Mouse (Mus musculus): Measurements from ENCODE around the gene Ccdc71. TPM values are rescaled to one million over a fixed set of nuclear protein-coding genes. Genes with fewer than 3 reads are reported as not detected.

The Ccdc71 gene
- polyA plus RNA-seq, 1 experiment from 2014 or later, result 49.9 TPM

GRCm38 (mm10) chr9:108499231-108499630 is 38.9 kb downstream of the Ccdc71 start:
- no peaks in the 10 kb centered on the region for H3K27me3 ChIP-seq (ENCODE audit: control insufficient read depth, insufficient read depth, low read length)
- WGBS, result 94% methylated on average over 7 of the region's 7 CpGs
- H3K4me1 ChIP-seq (ENCODE audit: control insufficient read depth, insufficient read depth, low read length), result no peaks in the 10 kb centered on the region
- H3K27ac ChIP-seq (ENCODE audit: low read length), result no peak overlapping the region
- no peak overlapping the region for H3K4me2 ChIP-seq (replicated peaks; ENCODE audit: low read depth, low read length)
- H3K9ac ChIP-seq (replicated peaks; ENCODE audit: low read depth, low read length), result no peak overlapping the region
- ATAC-seq (ENCODE audit: insufficient number of reproducible peaks, insufficient read depth, low FRiP score, low read depth), result no peak
- H3K4me3 ChIP-seq (ENCODE audit: low read depth, low read length), result no peak overlapping the region
- peaks cover 84% of the 10 kb centered on the region for H3K36me3 ChIP-seq (ENCODE audit: control insufficient read depth, insufficient read depth, low read length)
- H3K9me3 ChIP-seq (ENCODE audit: control insufficient read depth, low read depth, low read length), result no peaks in the 10 kb centered on the region

- Histone ChIP-seq H3K27ac (ENCODE audit: low read length) (no peak overlapping the region), H3K9ac (replicated peaks; ENCODE audit: low read depth, low read length) (no peak overlapping the region), H3K36me3 (ENCODE audit: control insufficient read depth, insufficient read depth, low read length) (peaks cover 77% of the 10 kb centered on the region), H3K9me3 (ENCODE audit: control insufficient read depth, low read depth, low read length) (no peaks in the 10 kb centered on the region), H3K4me2 (replicated peaks; ENCODE audit: low read depth, low read length) (no peak overlapping the region), H3K4me3 (ENCODE audit: low read depth, low read length) (no peak overlapping the region), H3K4me1 (ENCODE audit: control insufficient read depth, insufficient read depth, low read length) (no peaks in the 10 kb centered on the region), H3K27me3 (ENCODE audit: control insufficient read depth, insufficient read depth, low read length) (no peaks in the 10 kb centered on the region)
- 93% methylated on average over 15 of the region's 15 CpGs for WGBS
- ATAC-seq (ENCODE audit: insufficient number of reproducible peaks, insufficient read depth, low FRiP score, low read depth), result no peak
Measured at GRCm38 (mm10) chr9:108499943-108500342, 39.6 kb downstream of the Ccdc71 start.

GRCm38 (mm10) chr9:108506901-108507300 is 46.6 kb downstream of the Ccdc71 start:
- no peak overlapping the region for H3K9ac ChIP-seq (replicated peaks; ENCODE audit: low read depth, low read length)
- WGBS, result 84% methylated on average over 7 of the region's 7 CpGs
- ATAC-seq (ENCODE audit: insufficient number of reproducible peaks, insufficient read depth, low FRiP score, low read depth), result no peak
- peaks cover 8% of the 10 kb centered on the region for H3K4me1 ChIP-seq (ENCODE audit: control insufficient read depth, insufficient read depth, low read length)
- H3K4me3 ChIP-seq (ENCODE audit: low read depth, low read length), result peak overlapping the region; percentile 57; the same call in 1 of the 2 replicates
- H3K9me3 ChIP-seq (ENCODE audit: control insufficient read depth, low read depth, low read length), result no peaks in the 10 kb centered on the region
- H3K27me3 ChIP-seq (ENCODE audit: control insufficient read depth, insufficient read depth, low read length), result no peaks in the 10 kb centered on the region
- peaks cover 32% of the 10 kb centered on the region for H3K36me3 ChIP-seq (ENCODE audit: control insufficient read depth, insufficient read depth, low read length)
- H3K27ac ChIP-seq (ENCODE audit: low read length), result peak overlapping the region; percentile 61; the same call in 1 of the 2 replicates
- H3K4me2 ChIP-seq (replicated peaks; ENCODE audit: low read depth, low read length), result peak overlapping the region; percentile 87

- peaks cover 34% of the 10 kb centered on the region for H3K36me3 ChIP-seq (ENCODE audit: control insufficient read depth, insufficient read depth, low read length)
- H3K4me3 ChIP-seq (ENCODE audit: low read depth, low read length), result peak within 1 kb of the TSS; percentile 57
- WGBS, result under 1% methylated on average over 37 of the region's 37 CpGs
- peak within 1 kb of the TSS; percentile 81 for H3K9ac ChIP-seq (replicated peaks; ENCODE audit: low read depth, low read length)
- H3K27ac ChIP-seq (ENCODE audit: low read length), result peak within 1 kb of the TSS; percentile 61
- peak; percentile 96 for ATAC-seq (ENCODE audit: insufficient number of reproducible peaks, insufficient read depth, low FRiP score, low read depth)
- peak within 1 kb of the TSS; percentile 87 for H3K4me2 ChIP-seq (replicated peaks; ENCODE audit: low read depth, low read length)
- H3K9me3 ChIP-seq (ENCODE audit: control insufficient read depth, low read depth, low read length), result no peaks in the 10 kb centered on the region
- no peaks in the 10 kb centered on the region for H3K27me3 ChIP-seq (ENCODE audit: control insufficient read depth, insufficient read depth, low read length)
- peaks cover 8% of the 10 kb centered on the region for H3K4me1 ChIP-seq (ENCODE audit: control insufficient read depth, insufficient read depth, low read length)
Measured at GRCm38 (mm10) chr9:108507619-108508434, 47.5 kb downstream of the Ccdc71 start, which contains the start of gene Qars. Gene Qars, plus strand, starts transcription at chr9:108507706.

GRCm38 (mm10) chr9:108508776-108509175 is 48.4 kb downstream of the Ccdc71 start:
- Histone ChIP-seq H3K9me3 (ENCODE audit: control insufficient read depth, low read depth, low read length) (no peaks in the 10 kb centered on the region), H3K36me3 (ENCODE audit: control insufficient read depth, insufficient read depth, low read length) (peaks cover 43% of the 10 kb centered on the region), H3K27me3 (ENCODE audit: control insufficient read depth, insufficient read depth, low read length) (no peaks in the 10 kb centered on the region), H3K4me1 (ENCODE audit: control insufficient read depth, insufficient read depth, low read length) (peaks cover 8% of the 10 kb centered on the region), H3K9ac (replicated peaks; ENCODE audit: low read depth, low read length) (peak overlapping the region; percentile 81), H3K4me2 (replicated peaks; ENCODE audit: low read depth, low read length) (peak overlapping the region; percentile 87), H3K4me3 (ENCODE audit: low read depth, low read length) (peak overlapping the region; percentile 57), H3K27ac (ENCODE audit: low read length) (no peak overlapping the region)
- no peak for ATAC-seq (ENCODE audit: insufficient number of reproducible peaks, insufficient read depth, low FRiP score, low read depth)
- WGBS, result 84% methylated on average over 7 of the region's 7 CpGs

Other genes with a start within 250 kb of the Ccdc71 start
- 79.9 and 82.1 TPM in 2 replicates for gene Dag1, start 196.6 kb upstream of the Ccdc71 start, polyA plus RNA-seq (2014; fragmentation: Nextera tagmentation; extraction: Ambion mirVana)
- 44.2 and 46.9 TPM in 2 replicates for gene Nicn1, start 170.1 kb upstream of the Ccdc71 start, polyA plus RNA-seq (2014; fragmentation: Nextera tagmentation; extraction: Ambion mirVana)
- 21.3 and 27.4 TPM in 2 replicates for gene Amt, start 163.7 kb upstream of the Ccdc71 start, polyA plus RNA-seq (2014; fragmentation: Nextera tagmentation; extraction: Ambion mirVana)
- 308 and 334 TPM in 2 replicates for gene Rhoa, start 154.4 kb upstream of the Ccdc71 start, polyA plus RNA-seq (2014; fragmentation: Nextera tagmentation; extraction: Ambion mirVana)
- 37.9 and 43.3 TPM in 2 replicates for gene Tcta, start 154.4 kb upstream of the Ccdc71 start, polyA plus RNA-seq (2014; fragmentation: Nextera tagmentation; extraction: Ambion mirVana)
- 676 and 679 TPM in 2 replicates for gene Gpx1, start 121.6 kb upstream of the Ccdc71 start, polyA plus RNA-seq (2014; fragmentation: Nextera tagmentation; extraction: Ambion mirVana)
- gene Usp4, start 112.7 kb upstream of the Ccdc71 start, polyA plus RNA-seq (2014; fragmentation: Nextera tagmentation; extraction: Ambion mirVana), result 102 and 103 TPM in 2 replicates
- 0.72 and 0.87 TPM in 2 replicates for gene 1700102P08Rik, start 67.7 kb upstream of the Ccdc71 start, polyA plus RNA-seq (2014; fragmentation: Nextera tagmentation; extraction: Ambion mirVana)
- gene Ccdc36, start 32.0 kb upstream of the Ccdc71 start, polyA plus RNA-seq (2014; fragmentation: Nextera tagmentation; extraction: Ambion mirVana), result 1.9 and 2.5 TPM in 2 replicates
- gene BC048562, start 24.0 kb upstream of the Ccdc71 start, polyA plus RNA-seq (2014; fragmentation: Nextera tagmentation; extraction: Ambion mirVana), result not detected in 2 replicates
- 64.0 and 64.9 TPM in 2 replicates for gene Klhdc8b, start 1.1 kb downstream of the Ccdc71 start, polyA plus RNA-seq (2014; fragmentation: Nextera tagmentation; extraction: Ambion mirVana)
- 38.7 and 43.7 TPM in 2 replicates for gene Lamb2, start 19.2 kb downstream of the Ccdc71 start, polyA plus RNA-seq (2014; fragmentation: Nextera tagmentation; extraction: Ambion mirVana)
- 49.5 and 54.4 TPM in 2 replicates for gene Usp19, start 30.1 kb downstream of the Ccdc71 start, polyA plus RNA-seq (2014; fragmentation: Nextera tagmentation; extraction: Ambion mirVana)
- 113 and 114 TPM in 2 replicates for gene Qars, start 47.2 kb downstream of the Ccdc71 start, polyA plus RNA-seq (2014; fragmentation: Nextera tagmentation; extraction: Ambion mirVana)
- 120 and 121 TPM in 2 replicates for gene Qrich1, start 56.3 kb downstream of the Ccdc71 start, polyA plus RNA-seq (2014; fragmentation: Nextera tagmentation; extraction: Ambion mirVana)
- 193 and 198 TPM in 2 replicates for gene Impdh2, start 99.8 kb downstream of the Ccdc71 start, polyA plus RNA-seq (2014; fragmentation: Nextera tagmentation; extraction: Ambion mirVana)
- 40.7 and 45.2 TPM in 2 replicates for gene Ndufaf3, start 106.9 kb downstream of the Ccdc71 start, polyA plus RNA-seq (2014; fragmentation: Nextera tagmentation; extraction: Ambion mirVana)
- gene Dalrd3, start 109.4 kb downstream of the Ccdc71 start, polyA plus RNA-seq (2014; fragmentation: Nextera tagmentation; extraction: Ambion mirVana), result 114 and 135 TPM in 2 replicates
- gene Wdr6, start 118.2 kb downstream of the Ccdc71 start, polyA plus RNA-seq (2014; fragmentation: Nextera tagmentation; extraction: Ambion mirVana), result 85.0 and 88.4 TPM in 2 replicates
- gene P4htm, start 137.1 kb downstream of the Ccdc71 start, polyA plus RNA-seq (2014; fragmentation: Nextera tagmentation; extraction: Ambion mirVana), result 6.1 and 6.2 TPM in 2 replicates
- 36.2 and 36.8 TPM in 2 replicates for gene Arih2, start 188.9 kb downstream of the Ccdc71 start, polyA plus RNA-seq (2014; fragmentation: Nextera tagmentation; extraction: Ambion mirVana)
- 21.9 and 25.2 TPM in 2 replicates for gene Slc25a20, start 201.6 kb downstream of the Ccdc71 start, polyA plus RNA-seq (2014; fragmentation: Nextera tagmentation; extraction: Ambion mirVana)
- 30.4 and 33.6 TPM in 2 replicates for gene Prkar2a, start 228.8 kb downstream of the Ccdc71 start, polyA plus RNA-seq (2014; fragmentation: Nextera tagmentation; extraction: Ambion mirVana)

All from stomach, embryonic 14.5 days (tissue).